In the genomic region with DNA sequence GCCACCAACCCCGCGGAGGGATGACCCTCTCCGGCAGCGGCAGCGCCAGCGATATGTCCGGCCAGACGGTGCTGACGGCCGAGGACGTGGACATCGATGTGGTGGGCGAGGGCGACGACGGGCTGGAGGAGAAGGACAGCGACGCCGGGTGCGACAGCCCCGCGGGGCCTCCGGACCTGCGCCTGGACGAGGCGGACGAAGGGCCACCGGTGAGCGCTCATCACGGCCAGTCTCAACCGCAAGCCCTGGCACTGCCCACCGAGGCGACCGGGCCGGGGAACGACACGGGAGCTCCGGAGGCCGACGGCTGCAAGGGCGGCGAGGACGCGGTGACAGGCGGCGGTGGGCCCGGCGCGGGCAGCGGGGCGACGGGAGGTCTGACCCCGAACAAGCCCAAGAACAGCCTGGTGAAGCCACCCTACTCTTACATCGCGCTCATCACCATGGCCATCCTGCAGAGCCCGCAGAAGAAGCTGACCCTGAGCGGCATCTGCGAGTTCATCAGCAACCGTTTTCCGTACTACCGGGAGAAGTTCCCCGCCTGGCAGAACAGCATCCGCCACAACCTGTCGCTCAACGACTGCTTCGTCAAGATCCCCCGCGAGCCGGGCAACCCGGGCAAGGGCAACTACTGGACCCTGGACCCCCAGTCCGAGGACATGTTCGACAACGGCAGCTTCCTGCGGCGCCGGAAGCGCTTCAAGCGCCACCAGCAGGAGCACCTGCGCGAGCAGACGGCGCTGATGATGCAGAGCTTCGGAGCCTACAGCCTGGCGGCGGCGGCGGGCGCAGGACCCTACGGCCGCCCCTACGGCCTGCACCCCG, we compare ENCODE assay signal across 8 mouse cellular contexts. TPM values are rescaled to one million over a fixed set of nuclear protein-coding genes. Genes with fewer than 3 reads are reported as not detected.
DNase-seq lines count a peak whose midpoint lies in the region; ATAC-seq and TF ChIP-seq lines count a peak whose summit lies in the region.

No protein-coding gene starts in this region.

- no peak for TF ChIP-seq CTCF in small intestine, adult 2 months (IDR thresholded peaks at IDR 0.05; ENCODE audit: extremely low read depth, insufficient read length, insufficient replicate concordance, low read depth, low read length)

- H3K27ac ChIP-seq in heart, embryonic 16.5 days (ENCODE audit: low read length) = no peak overlapping the region
- no peak overlapping the region for H3K27ac ChIP-seq in limb, embryonic 15.5 days
- no peak overlapping the region for H3K27ac ChIP-seq in small intestine, adult 2 months (ENCODE audit: insufficient read depth, low read depth, low read length)

- H3K27me3 ChIP-seq in heart, embryonic 16.5 days (ENCODE audit: control insufficient read depth, insufficient read depth, low read length) = peaks cover 81% of the 10 kb centered on the region
- H3K27me3 ChIP-seq in limb, embryonic 15.5 days = peaks cover 94% of the 10 kb centered on the region
- H3K27me3 ChIP-seq in small intestine, adult 2 months (ENCODE audit: control insufficient read depth, insufficient read depth, low read length) = peaks cover 88% of the 10 kb centered on the region

- H3K4me1 ChIP-seq in heart, embryonic 16.5 days (ENCODE audit: control insufficient read depth, insufficient read depth, low read length) = peaks cover 17% of the 10 kb centered on the region; the same call in 1 of the 2 replicates
- peaks cover 43% of the 10 kb centered on the region for H3K4me1 ChIP-seq in limb, embryonic 15.5 days
- peaks cover 17% of the 10 kb centered on the region for H3K4me1 ChIP-seq in small intestine, adult 2 months (ENCODE audit: control insufficient read depth, insufficient read depth, insufficient read length, low read length)

- TF ChIP-seq POLR2A in small intestine, adult 2 months (IDR thresholded peaks at IDR 0.05; ENCODE audit: low read depth, low read length) = no peak

- WGBS in heart, embryonic 16.5 days = under 1% methylated on average over 92 of the region's 92 CpGs
- WGBS in limb, embryonic 15.5 days = under 1% methylated on average over 91 of the region's 92 CpGs
- 3% methylated on average over 91 of the region's 92 CpGs for WGBS in small intestine, adult 2 months

- DNase-seq in adrenal gland, adult (ENCODE audit: inconsistent age in 2 of 2, low spot score in 1 of 2) = peak; percentile 15 to 59
- DNase-seq in adrenal gland, postnatal 36 days = no peak
- peak; percentile 19 for DNase-seq in ovary, postnatal 36 days (ENCODE audit: low spot score)
- DNase-seq in ovary, postnatal 10 days (ENCODE audit: low spot score) = no peak
- no peak for DNase-seq in layer of hippocampus, postnatal 36 days

- no peak overlapping the region for H3K9ac ChIP-seq in heart, embryonic 16.5 days (ENCODE audit: low read length)
- no peak overlapping the region for H3K9ac ChIP-seq in limb, embryonic 15.5 days

- ATAC-seq in heart, embryonic 16.5 days (replicated peaks; ENCODE audit: extremely low read depth, insufficient read depth, low FRiP score) = no peak
- no peak for ATAC-seq in limb, embryonic 15.5 days (ENCODE audit: insufficient number of reproducible peaks, low FRiP score, low TSS enrichment, low read depth)

- H3K9me3 ChIP-seq in heart, embryonic 16.5 days (replicated peaks; ENCODE audit: control insufficient read depth, low read length) = no peaks in the 10 kb centered on the region; the same call in 1 of the 2 replicates
- no peaks in the 10 kb centered on the region for H3K9me3 ChIP-seq in limb, embryonic 15.5 days

- H3K36me3 ChIP-seq in heart, embryonic 16.5 days (ENCODE audit: control insufficient read depth, insufficient read depth) = no peaks in the 10 kb centered on the region
- no peaks in the 10 kb centered on the region for H3K36me3 ChIP-seq in limb, embryonic 15.5 days
- H3K36me3 ChIP-seq in small intestine, adult 2 months (ENCODE audit: control insufficient read depth, insufficient read depth, low read length) = no peaks in the 10 kb centered on the region

- H3K4me3 ChIP-seq in heart, embryonic 16.5 days (ENCODE audit: low read length) = peak overlapping the region; percentile 44
- H3K4me3 ChIP-seq in limb, embryonic 15.5 days = peak overlapping the region; percentile 39
- peak overlapping the region; percentile 51 for H3K4me3 ChIP-seq in small intestine, adult 2 months (ENCODE audit: low read depth, low read length)

- H3K4me2 ChIP-seq in heart, embryonic 16.5 days (ENCODE audit: low read depth, low read length) = peak overlapping the region; percentile 53
- H3K4me2 ChIP-seq in limb, embryonic 15.5 days = peak overlapping the region; percentile 54

RNA-seq across cellular contexts. Expression of a gene that starts 0.7 kb away (rescaled TPM):
- 1 to 10 TPM in 1 of 2 experiments, under 1 TPM in 1; 0.40 to 1.1 TPM for total RNA-seq in adrenal gland, postnatal 36 days (2021)
- polyA plus RNA-seq in heart, embryonic 16.5 days (2015; fragmentation: Nextera tagmentation; extraction: Ambion mirVana) = 0.08 TPM in 1 of 2 replicates, not detected in the other
- polyA plus RNA-seq in limb, embryonic 15.5 days (2015; fragmentation: Nextera tagmentation; extraction: Ambion mirVana) = 0.72 and 1.1 TPM in 2 replicates
- polyA plus RNA-seq in small intestine, adult 2 months (2012; rRNA removed) = 1.0 and 1.1 TPM in 2 replicates
- total RNA-seq in layer of hippocampus, postnatal 36 days (2021) = not detected

RNA-seq across cellular contexts. Expression of a gene that starts 58.6 kb away (rescaled TPM):
- 1 to 10 TPM; 6.1 to 7.6 TPM for total RNA-seq in adrenal gland, postnatal 36 days (2021)
- 9.2 and 10.1 TPM in 2 replicates for polyA plus RNA-seq in heart, embryonic 16.5 days (2015; fragmentation: Nextera tagmentation; extraction: Ambion mirVana)
- 17.0 and 17.9 TPM in 2 replicates for polyA plus RNA-seq in limb, embryonic 15.5 days (2015; fragmentation: Nextera tagmentation; extraction: Ambion mirVana)
- polyA plus RNA-seq in small intestine, adult 2 months (2012; rRNA removed) = 1.6 and 2.0 TPM in 2 replicates
- total RNA-seq in layer of hippocampus, postnatal 36 days (2021) = 10 to 100 TPM in 1 of 2 experiments, 1 to 10 TPM in 1; 9.8 to 11.0 TPM

Comparison
In these comparisons a context has a peak if more than half of its experiments do, and no peak if none do; other contexts are left out.
1. DNase-seq: peak in adrenal gland, adult (2 of 2) and ovary, postnatal 36 days (single experiment); none in adrenal gland, postnatal 36 days (0 of 2), ovary, postnatal 10 days (single experiment) and layer of hippocampus, postnatal 36 days (0 of 2).
2. Peak in every context shown above with its lines, with median percentiles within 50 percentile points of each other: H3K4me3 ChIP-seq.